Mouse (Mus musculus): ENCODE results near the gene Ckap2l.
A peak's percentile ranks its signal among the peaks of the same experiment; 100 is the strongest.

Gene Ckap2l

DNA sequence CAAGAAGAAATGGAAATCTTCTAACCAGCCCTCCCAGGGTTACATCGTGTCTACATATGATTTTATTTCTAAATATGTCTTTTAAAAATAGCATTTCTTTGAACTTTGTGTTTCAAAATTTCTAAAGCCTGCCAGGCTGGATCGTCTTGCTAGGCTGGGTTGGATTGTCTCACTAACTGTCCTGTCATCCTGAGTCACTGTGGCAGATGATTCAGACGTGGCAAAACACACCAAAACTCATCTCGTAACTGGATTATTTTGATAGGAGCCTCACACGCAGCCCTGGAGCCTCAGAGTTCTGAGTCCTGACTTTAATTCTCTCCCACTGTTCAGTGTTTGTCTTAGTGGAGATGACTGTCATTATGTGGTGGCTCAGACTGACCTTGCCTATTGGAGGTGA lies 33.9 kb downstream of the Ckap2l start:
- peak; percentile 81 for DNase-seq (ENCODE audit: low read depth, low spot score)

DNA sequence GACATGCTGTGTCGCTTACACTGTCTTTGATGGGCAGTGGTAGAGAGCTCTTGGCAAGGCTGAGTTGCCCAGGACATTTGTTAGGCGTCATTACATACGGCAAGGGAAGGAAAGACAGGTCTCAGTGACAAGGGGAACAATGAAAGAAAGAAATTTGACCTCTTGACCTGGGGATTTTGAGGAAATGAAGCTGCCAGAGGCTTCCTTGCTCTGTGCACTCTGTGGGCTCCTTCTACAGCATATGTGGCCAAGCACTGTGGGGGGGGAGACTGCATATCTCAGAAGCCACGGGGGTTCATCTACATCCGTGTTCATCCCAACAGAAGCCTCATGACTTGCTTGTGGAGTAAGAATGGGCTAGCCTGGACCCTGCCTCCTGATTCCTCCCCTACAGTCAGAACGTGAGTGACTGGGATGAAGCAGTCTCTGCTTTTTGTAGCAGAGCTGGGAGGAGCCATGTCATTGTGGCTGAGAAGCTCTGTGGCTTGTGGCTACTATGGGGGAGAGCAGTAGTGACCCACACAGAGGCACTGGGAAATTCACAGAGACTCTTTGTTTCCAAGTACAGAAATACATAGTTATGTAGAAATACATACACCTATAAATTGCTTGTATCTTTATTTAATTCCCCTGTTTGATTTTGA lies 35.7 kb downstream of the Ckap2l start:
- DNase-seq (ENCODE audit: low read depth, low spot score): no peak

DNA sequence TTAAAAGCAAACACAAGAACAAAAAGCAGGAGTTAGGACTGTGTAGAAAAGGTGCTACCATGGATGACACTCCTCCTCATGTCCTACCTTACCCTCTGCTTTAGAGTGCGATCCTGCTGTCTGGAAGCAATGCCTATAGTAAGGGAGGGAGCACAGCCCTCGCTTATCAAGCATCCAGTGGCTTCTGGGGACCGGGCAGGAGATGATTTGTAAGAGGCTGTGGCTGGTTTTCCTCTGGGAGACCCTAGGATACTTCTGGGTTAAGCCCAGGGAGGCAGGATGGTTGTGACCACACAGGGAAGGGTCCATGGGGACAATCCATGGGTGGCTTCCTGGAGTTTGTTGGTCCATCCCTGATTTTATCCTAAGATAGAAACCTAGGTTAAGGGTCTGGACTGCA lies 36.4 kb downstream of the Ckap2l start:
- DNase-seq (ENCODE audit: low read depth, low spot score): no peak

DNA sequence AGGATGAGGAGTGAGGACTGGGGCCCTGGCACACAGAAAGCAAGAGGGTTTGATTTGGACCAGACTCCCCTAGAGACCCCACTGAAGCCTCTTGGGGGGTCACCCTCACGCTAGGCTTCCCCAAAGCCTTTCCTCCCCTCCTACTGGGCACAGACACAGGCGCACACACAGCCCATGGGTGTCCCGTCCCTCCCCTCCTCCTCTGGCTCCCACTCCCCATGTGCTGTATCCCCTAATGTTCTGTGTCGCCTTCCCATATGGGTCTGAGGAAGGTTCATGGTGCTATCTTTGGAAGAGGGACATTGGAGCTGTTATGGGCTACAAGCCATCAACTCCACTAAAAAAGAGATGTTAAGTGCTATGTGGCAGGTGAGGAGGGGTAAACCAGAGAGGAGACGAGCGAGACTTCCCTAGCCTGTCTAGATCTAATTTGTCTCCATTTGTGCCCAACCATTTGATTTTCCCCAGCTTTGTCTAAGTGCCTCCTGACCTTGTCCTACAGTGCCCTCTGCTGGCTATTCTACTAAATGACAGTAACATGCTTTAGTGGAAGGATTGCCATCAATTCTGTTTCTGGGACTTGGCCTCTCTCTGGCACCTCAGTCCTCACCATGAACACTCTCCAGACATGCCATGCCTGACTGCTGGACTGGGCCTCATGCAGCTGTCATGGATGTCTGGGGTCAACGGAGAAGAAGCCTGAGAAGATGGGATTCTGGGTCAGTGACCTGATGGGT lies 38.4 kb downstream of the Ckap2l start:
- DNase-seq (ENCODE audit: low read depth, low spot score): peak; percentile 94

DNA sequence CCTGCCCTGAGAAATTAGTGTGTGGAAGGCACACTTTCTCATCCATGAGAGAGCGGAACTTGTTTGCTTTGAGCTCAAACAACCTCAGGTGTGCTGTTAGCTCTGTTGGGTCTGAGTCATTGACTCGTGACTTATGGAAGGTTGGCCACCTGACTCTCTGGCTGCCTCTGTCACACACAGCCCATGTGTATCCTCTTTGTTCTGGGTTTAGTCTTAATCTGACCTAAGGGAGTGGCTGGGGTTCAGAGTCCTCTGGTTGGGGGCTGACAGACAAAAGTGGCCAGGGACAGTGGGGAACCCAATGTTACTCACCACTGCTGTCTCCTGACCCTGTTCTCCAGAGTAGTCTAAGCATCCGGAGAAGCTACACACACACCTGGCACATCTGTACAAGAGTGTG lies 39.0 kb downstream of the Ckap2l start:
- DNase-seq (ENCODE audit: low read depth, low spot score): no peak

DNA sequence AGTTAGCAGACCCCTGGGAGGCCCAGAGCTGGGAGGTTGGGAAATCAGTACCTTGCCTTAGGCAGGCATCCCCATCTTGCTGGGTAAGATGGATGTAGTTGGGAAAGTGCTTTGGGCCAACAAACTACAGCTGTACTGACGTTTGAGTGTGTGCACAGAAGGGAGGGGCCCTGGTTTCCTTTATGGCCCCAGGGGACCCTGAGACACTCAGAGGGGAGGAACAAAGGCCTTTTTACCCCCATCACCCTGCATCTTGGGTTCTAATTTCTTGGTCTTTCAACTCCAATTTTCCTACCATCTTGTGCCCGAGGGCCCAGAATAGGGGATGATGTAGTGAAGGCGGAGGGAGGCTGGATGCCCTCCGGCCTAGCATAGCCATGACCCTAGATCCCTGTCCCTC lies 41.0 kb downstream of the Ckap2l start:
- DNase-seq (ENCODE audit: low read depth, low spot score): no peak

DNA sequence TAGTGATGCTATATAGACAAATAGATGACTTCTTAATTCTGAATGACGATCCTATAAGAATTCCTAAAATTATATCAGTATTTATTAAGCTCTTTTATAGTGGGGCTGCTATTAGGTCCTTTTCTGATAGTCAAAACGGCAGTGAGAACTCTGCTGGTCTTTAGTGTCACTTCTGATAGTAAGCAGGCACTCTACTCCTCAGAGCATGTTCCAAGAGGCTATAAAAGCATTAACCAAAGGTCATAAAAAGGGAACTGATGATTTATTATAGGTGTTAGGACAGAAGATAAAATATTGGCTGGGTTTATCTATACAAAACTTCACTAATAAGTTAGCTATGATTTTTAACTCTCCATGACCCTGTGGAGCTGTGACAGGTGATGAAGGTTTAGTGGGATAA lies 42.9 kb downstream of the Ckap2l start:
- no peak for DNase-seq (ENCODE audit: low read depth, low spot score)

DNA sequence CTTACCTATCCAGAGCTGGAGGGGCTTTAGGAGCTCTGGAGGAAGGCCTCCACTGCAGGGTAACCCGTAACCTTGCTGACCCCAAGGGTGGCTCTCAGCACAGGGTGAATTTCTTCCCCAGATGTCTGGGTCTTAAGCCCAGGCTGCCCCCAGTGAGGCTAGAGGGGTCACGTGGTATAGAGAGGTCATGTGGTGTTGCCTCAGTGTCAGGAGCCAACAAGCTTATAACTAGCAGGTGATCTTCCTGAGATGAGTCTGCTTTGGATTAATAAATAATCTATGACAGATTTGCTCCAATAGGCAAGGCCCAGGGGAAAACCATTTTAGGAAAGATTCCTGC lies 43.4 kb downstream of the Ckap2l start:
- no peak for DNase-seq (ENCODE audit: low read depth, low spot score)

DNA sequence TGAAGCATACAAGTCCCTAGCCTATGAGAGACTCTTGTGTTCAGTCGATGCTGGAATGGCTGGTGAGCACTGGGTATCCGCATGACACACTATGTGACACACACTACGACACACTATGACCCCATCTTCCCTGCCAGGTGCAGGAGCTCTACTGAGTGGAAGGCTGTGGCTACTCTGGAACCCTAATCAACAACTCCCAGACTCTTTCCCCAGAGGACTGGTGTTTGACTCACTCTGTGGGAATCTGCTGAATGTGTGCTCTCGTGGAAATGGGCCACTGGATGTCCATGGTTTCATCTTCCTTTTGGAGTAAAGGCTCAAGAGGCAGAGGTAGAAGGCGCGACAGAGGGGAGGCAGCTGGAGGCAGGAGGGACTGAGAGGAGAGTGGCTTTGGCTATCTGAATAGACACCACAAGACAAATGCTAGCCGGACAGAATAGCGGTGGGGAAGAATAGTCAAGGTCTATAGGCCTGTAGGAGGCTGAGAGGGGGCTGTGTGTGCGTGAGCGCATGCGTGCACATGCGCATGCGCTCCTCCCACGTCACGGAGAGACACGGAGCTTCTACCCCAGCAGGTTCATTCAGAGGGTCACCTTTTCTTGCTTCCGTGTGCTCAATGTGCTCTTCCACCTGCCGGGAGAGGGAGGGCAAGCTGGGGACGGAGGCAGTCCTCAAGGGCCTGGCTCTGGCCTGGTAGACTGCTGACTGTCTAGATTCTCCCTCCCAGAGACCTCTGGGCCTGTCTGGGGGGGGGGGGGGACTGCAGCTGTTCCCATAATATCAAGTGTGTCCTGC lies 44.0 kb downstream of the Ckap2l start:
- no peak for DNase-seq (ENCODE audit: low read depth, low spot score)

DNA sequence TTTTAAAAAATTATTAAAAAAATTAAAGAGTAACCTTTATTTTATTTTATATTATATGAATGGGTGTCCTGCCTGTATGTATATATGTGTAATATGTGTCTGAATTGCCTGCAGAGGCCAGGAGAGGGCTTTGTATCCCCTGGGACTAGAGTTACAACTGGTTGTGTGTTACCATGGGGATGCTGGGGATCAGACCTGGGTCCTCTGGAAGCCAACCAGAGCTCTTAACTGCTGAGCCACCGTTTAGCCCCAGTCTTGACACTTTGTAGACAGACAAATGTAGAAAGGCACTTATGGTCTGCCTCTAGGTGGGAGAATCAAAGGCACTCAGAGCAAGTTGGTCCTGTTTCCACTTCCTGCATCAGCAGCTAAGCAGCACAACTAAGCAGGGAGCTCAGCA lies 47.7 kb downstream of the Ckap2l start:
- DNase-seq (ENCODE audit: low read depth, low spot score): no peak

DNA sequence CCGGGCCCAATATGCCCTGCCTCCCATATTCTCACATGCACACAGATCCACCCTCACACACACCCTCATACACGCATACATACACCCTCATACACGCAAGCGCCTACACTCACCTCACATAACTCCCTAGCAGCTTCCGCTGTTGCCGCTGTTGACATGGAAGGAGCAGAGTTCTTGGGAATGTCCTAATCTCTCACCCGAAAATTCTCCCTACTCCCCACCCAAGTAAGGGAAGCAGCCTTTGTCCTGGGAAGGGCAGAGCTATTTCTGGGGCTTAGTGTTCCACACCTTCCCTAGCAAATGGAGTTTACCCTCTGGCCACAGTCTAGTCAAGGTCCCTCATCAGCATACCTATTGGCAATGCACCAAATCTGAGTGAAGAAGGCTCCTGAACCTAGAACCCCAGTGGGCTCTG lies 49.3 kb downstream of the Ckap2l start:
- no peak for DNase-seq (ENCODE audit: low read depth, low spot score)

DNA sequence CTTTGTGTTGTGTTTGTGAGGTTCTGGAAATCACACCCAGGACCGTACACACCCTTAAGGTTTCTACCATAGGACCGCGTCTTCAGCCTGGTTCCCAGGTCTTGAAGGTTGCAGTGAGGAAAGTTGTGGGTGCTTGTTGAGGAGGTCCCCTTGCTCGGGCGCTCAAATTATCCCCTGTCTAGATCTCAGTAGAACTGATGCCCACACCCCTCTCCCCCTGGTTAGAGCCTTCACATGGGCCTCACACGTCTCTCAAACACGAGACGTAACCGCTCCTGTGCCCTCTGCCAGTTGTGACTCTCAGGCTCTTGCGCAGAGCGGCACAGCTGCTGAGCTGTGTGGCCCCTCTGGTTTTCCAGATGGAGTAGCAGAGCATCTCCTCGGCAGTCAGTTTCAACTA lies 50.1 kb downstream of the Ckap2l start:
- no peak for DNase-seq (ENCODE audit: low read depth, low spot score)

DNA sequence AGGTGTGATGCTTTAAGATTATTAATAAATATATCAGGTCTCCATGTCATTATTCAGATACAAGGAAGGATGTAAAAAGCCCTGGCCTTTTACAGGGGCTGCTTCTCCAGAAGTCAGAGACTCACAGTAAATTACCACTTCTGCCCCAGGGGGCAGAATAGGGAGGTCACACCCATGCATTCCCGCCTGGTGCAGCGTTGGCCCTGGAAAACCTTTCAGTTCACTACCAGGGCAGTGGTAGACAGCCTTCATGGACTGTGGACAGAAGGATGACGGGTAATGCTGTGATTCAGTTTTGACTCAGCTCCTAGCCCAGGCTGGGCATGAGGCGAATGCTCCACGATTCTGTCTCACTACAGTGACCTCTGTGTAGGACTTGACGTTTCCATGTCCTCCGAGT lies 50.6 kb downstream of the Ckap2l start:
- no peak for DNase-seq (ENCODE audit: low read depth, low spot score)

DNA sequence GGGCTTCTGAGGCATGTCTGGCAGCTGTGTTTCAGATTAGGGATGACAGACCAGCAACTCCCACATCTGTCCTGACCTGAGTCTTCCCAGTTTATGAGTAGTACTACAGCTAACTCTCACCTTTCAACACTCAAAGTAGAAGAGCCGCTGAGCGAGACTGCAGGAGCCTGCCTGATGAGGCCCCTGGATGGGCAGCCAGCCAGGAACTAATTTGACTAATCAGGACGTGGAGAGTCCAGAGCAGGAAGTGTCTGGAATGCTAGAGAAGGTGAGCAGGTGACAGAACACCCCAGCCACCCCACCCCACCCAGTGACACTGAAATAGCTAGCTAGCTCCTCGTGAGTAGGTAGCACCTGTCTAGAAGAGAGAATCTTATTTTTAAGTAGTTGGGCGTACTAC lies 51.4 kb downstream of the Ckap2l start:
- no peak for DNase-seq (ENCODE audit: low read depth, low spot score)

DNA sequence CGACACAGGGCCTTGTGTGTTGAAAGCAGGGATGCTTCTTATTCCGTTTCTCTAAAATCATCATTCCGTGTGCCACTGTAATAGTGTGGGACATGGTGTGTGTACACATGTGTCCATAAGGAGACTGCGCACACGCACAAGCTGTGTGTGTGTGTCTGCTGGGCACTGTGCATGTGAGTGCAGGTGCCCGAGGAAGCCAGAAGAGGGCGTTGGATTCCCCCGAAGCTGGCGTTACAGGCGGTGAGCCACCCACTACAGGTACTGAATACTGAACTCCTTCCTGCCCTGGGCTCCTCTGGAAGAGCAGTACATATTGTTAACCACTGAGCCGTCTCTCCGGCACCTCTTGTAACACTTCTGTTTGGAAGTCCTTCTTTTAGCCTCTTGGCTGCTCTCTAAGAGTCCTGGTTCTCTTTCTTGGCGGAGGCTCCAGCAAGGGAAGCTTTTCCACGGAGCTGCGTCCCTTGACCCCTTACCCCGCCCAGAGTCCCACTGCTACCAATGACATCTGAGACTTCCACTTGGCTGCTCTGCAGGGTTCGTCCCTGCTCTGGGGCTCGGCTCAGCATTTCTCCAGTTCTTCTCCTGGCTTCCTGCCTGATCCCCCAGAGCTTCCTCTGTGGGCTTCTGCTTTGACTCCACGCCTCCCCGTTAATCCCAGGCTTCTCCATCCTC lies 52.4 kb downstream of the Ckap2l start:
- no peak for DNase-seq (ENCODE audit: low read depth, low spot score)

DNA sequence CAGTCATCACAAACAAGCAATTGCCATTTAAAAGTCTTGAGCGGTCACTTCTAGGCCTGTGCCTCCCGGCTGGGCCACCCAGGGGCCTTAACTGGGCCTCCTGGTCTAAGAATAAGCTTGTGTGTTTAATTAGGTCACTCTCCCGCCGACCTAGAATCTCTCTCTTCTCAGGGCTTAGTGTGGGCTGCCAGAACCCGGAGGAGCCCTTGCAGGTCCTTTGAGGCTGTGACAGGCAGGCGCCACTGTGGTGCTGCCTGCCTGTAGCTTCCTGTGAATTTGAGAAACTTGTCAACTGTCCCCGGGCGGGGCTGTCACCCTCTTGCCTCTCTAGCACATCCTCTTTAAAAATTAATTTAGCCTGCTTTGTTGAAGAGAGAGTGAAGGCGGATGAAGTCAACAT lies 53.2 kb downstream of the Ckap2l start:
- DNase-seq (ENCODE audit: low read depth, low spot score): no peak

DNA sequence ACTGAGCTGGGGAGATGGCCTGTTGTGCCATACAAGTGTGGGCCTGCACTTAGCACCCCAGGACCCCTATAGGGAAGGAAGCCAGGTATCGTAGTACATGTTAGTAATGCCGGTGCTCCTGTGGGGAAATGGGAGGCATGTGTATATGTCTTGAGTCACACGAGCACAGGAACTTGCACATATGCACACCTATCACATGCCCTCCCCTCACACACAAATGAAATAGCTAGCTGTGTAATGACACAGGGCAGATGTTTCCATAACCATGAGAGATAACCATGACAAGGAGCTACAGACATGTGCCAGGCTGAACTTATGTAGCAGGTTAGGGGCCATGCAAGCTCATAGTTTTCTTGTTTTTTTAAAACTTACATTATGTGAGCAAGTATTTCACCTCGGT lies 54.0 kb downstream of the Ckap2l start:
- DNase-seq (ENCODE audit: low read depth, low spot score): no peak

DNA sequence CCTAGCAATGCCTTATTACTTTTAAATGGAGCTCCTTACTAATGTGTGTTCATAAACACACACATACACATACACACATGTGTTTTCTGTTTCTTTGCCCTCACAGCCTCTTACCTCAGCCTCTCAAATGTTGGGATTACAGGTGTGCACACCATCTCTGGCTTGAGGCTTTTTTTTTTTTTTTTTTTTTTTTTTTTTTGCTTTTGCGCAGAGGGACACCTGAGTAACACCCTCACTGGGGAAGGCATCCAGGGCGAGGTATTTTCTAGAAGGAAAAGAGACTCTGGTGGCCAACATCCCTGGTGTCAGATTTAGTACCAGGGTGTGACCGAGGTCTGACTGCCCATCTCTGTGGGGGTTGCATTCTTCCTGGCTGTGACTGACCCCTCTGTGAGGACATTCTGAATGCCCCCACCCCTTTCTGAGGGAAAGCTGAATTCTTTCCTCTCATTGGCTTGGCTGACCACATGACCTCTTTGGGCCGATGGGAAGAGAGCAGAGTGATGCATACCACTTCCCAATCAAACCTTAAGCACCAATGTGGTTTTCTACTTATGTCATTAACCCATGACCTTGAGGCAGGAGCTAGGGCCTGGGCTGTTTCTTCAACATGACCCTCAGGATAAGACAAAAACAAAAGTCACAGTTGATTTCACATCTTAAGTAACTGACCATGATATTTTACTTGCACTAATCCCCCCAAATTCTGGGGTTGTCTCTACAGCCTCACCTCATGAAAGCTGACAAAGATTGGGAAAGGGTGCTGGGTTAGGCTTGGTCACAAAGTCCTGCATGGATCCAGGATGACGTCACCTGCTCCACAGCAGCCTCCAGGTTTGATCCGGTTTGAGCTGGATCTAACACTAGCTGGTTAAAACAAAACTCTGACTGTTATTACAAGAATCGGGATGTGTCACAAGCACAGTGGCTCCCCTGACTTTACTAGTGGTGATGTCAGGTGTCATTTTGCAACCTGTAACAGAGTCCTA lies 54.9 kb downstream of the Ckap2l start:
- DNase-seq (ENCODE audit: low read depth, low spot score): peak; percentile 76

DNA sequence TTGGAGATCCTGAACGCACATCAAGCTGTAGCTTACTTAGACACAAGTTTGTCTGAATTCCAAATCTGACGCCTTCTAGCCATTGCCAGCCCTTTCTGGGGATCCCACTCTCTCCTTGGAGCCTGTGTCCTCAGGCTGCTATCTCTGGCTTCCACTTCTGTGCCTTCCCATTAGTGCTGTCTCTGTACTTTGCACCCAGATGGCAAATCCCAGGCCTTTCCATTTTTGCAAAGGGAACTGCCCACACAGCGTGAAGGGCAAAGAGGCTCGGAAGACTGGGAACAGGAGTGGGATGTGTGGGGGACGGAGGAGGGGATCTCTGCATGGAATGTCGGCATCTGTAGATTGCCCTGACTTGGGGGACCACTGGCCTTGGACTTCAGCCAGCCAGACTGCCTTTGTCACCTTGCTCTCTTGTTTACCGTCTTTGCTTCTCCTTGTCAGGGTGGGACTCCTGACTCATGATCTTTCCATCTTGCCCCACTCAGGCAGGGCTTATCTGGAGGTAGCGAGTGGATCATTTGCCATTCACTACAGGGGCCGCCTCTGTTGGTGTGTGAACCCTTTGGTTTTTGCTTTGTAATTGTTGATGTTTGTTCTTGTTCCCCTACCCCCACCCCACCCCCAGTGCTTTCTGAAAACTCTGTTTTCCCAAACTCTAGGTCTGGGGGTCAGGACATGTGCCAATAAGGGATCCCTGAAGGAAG lies 56.1 kb downstream of the Ckap2l start:
- no peak for DNase-seq (ENCODE audit: low read depth, low spot score)

DNA sequence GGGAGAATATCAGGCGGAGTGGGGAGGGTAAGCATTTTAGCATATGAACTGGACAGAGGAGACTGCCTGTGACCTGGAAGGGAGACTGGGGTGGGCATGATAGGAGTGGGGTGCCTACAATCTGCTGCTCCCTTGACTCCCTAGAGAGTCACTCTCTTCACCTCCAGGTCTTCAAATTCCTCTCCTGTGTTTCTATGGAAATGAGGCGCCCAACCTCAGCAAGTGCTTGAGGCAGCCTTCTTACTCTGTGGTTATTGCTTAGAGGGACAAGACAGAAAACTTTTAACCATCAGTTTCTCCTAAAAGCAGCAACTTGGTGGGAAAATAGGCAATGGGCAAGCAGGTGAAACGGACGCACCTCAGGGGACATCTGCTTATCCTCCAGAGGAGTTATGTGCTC lies 60.5 kb downstream of the Ckap2l start:
- no peak for DNase-seq (ENCODE audit: low read depth, low spot score)

DNA sequence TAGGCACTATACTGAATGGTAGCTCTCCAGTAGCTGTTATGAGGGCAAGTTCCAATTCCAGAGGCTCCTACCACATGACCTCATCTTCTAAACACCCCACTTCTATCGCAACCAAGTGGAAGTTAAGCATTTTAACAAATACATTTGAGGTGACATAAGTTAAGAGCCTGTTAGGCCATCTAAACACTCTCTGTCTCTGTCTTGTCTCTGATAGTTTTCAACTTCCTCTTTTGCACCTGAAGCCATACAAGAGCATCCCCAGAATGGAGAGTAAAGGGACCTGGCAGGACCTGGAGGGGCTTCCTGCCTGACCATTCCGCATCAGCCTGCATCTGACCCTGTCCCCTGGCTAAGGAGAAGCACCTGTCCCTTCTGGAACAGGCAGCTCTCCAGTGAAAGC lies 62.3 kb downstream of the Ckap2l start:
- no peak for DNase-seq (ENCODE audit: low read depth, low spot score)

Measured in 3T3-L1 (cell line).